Mouse (Mus musculus): ENCODE data around the gene Ier2. TPM values are rescaled to one million over a fixed set of nuclear protein-coding genes. Genes with fewer than 3 reads are reported as not detected.

Gene Ier2
- total RNA-seq, 2 experiments from 2014 or later: 7.6 to 10.9 TPM

GRCm38 (mm10) chr8:84665385-84665893, 2.8 kb upstream of the Ier2 start:
- ATAC-seq (replicated peaks; ENCODE audit: low FRiP score, poor library complexity, severe bottlenecking): 0 out of 2 replicates have a peak, but pooled peaks have one; percentile 1

DNA sequence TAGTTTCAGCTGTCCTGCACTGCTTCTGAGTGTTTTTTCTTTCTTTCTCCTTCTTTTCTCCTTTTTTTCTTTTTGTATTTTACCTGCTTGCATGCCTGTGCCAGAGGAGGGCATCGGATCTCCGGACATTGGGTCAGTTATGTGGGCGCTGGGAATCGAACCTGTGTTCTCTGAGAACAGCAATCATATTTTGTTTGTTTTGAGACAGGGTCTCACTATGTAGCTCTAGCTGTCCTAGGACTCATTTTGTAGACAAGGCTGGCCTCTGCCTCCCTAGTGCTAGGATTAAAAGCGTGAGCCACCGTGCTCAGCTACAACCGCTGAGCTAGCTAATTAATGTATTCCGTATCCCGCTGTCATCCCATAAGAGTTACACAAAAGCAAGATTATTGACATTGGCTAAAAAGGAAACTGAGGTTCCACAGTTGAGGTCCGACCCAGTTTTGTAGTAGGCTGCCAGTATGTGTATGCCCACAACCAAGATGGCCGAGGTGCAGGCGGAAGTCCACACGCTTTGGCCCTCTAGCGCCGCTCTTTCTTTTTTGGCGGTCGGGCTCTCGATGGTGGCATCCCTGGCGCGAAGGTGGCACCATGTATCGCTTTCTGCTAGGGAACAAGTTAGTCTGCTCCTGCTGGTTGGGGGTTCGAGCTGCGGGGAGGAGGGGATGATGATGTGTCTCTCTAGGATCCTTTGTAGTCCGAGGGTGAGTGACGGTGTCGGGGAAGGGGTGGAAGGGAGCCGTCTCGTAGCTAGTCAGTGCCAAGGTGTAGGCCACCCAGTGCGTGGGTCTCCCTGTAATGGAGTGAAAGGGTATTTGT, 2.1 kb upstream of the Ier2 start:
- peak; percentile 68 for ATAC-seq (replicated peaks; ENCODE audit: low FRiP score, poor library complexity, severe bottlenecking)

GRCm38 (mm10) chr8:84663483-84664327, 1.1 kb upstream of the Ier2 start:
- ATAC-seq (replicated peaks; ENCODE audit: low FRiP score, poor library complexity, severe bottlenecking): peak; percentile 65

DNA sequence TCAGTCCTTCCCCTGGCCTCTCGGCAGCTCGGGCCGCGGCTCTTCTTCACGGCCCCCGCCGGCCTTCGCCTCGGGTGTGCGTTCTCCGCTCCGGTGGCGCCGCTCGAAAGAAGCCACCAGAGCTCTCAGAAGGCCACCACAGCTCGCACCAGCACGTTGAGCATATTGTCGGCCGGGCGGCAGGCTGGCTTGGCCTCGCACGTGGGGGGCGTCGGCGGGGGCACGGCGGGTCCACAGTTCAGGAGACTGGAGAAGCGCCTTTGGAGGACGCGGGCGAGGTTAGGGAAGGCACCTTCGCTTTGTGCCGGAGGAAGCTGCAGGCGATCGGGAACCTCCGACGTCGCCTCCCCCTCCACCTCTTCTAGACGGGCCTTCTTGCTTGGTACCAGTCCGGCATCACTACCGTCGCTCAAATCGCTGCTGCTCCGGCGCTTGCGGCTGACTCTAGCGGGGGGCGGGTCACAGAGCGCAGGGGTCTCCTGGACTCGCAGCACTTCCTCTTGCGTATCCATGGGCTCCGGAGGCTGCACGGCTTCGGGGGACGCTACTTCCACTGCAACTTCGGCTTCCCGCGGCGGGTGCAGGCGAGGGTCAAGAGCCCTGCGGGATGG, 586 bp downstream of the Ier2 start:
- 0 out of 2 replicates have a peak, but pooled peaks have one; percentile 0 for ATAC-seq (replicated peaks; ENCODE audit: low FRiP score, poor library complexity, severe bottlenecking)

- ATAC-seq (replicated peaks; ENCODE audit: low FRiP score, poor library complexity, severe bottlenecking): peak; percentile 47
Measured at GRCm38 (mm10) chr8:84661458-84661871, 1.2 kb downstream of the Ier2 start.

GRCm38 (mm10) chr8:84660819-84661457, 1.7 kb downstream of the Ier2 start:
- ATAC-seq (replicated peaks; ENCODE audit: low FRiP score, poor library complexity, severe bottlenecking): no peak

DNA sequence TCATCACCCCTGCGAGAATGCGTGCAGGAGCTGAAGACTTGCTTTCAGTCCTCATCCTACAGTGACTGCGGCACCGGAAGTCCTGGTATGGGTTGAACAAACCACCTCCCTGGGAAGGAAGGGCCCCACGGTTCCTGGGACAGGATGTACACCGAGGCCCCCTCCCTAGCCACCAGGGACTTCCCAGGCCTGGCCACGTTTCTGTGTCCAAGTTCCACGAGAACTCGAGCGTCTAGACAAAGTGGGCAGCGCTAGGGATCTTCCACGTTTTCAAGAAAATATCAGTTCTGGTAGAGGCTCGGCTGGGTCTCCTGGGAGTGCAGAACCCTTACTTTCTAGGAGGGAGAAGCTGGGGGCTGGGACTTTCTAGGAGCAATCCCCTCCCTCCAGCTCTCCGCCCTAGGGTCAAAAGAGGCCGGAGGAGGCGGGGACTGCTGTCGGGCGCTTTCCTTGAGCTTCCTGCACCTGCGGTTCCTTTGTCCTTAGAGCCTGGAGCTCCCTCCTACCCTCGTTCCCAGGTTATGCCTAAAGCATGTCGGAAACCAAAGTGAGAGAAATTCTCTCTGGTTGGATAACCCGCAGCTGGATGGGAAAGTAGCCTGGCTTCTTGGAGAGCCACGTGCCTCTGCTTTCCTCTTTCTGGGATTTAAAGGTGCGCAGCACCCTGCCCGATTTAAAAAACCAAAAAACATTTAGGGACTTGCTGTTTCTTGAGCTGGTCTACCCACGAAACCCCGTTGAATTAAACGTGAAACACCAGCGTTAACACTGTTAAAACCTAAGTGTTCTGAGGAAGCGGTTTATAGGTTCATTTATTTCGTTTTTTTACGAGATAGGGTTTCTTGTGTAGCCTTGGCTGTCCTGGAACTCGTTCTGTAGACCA, 2.5 kb downstream of the Ier2 start:
- ATAC-seq (replicated peaks; ENCODE audit: low FRiP score, poor library complexity, severe bottlenecking): no peak

DNA sequence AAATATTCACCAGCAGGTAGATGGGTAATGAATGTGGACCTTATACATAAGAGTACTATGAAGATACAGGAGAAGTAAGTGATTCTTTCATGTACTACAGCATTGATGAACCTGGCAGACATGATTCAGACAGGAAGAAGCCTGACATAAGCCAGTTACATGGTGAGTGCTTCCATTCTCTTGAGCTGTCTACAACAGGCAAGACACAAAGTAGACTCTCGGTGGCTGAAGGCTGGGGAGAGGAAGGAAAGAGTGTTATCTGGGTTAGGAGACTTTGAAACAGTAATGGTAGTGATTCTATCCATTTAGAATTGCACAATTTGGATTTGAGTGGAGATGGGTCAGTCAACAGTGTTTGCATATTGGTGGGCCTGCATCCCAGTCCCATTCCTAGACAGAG, 3.7 kb downstream of the Ier2 start:
- ATAC-seq (replicated peaks; ENCODE audit: low FRiP score, poor library complexity, severe bottlenecking): no peak

- ATAC-seq (replicated peaks; ENCODE audit: low FRiP score, poor library complexity, severe bottlenecking): no peak
Measured at GRCm38 (mm10) chr8:84657680-84658079, 5.0 kb downstream of the Ier2 start.

DNA sequence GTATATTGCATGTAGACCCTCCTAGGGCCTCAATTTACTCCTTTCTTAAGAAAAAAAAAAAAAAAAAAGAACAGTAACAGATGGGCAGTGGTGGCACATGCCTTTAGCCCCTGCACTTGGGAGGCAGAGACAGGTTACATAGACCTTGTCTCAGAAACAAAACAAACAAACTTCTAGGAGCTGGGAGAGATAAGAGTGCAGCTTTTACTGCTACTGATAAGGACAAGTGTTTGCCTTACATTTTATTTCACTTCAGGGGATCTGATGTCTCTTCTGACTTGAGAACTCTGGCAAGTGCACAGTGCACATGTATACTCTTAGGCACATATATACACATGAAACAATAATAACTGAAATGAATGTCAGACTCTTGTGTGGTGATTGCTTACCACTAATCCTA, 5.4 kb downstream of the Ier2 start:
- ATAC-seq (replicated peaks; ENCODE audit: low FRiP score, poor library complexity, severe bottlenecking): no peak

DNA sequence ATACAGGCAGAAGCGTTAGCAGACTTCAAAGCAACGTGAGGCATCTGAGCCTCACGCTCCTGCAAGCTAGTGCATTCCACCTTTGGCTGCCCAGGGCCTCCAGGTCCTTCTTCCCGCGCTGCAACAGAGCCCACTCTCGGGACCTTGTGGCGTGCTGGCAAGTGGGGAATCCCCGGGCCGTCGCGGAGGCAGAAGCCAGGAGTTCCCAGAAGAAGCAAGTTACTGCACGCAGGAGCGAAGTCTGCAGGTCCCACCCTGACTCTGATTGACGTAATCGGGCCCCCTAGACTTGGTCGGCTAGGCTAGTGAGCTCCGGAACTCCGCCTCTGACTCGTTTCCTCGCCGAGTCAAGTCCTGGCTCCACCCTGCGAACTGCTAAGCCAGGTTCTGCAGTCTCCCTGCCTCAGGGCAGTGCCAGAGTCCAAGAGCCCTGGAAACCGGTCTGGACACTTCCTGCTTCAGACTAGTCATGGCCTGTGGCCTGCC, 6.0 kb downstream of the Ier2 start:
- ATAC-seq (replicated peaks; ENCODE audit: low FRiP score, poor library complexity, severe bottlenecking): peak; percentile 74

GRCm38 (mm10) chr8:84656191-84656525, 6.5 kb downstream of the Ier2 start:
- no peak for ATAC-seq (replicated peaks; ENCODE audit: low FRiP score, poor library complexity, severe bottlenecking)

GRCm38 (mm10) chr8:84655336-84656190, 7.1 kb downstream of the Ier2 start:
- no peak for ATAC-seq (replicated peaks; ENCODE audit: low FRiP score, poor library complexity, severe bottlenecking)

- no peak for ATAC-seq (replicated peaks; ENCODE audit: low FRiP score, poor library complexity, severe bottlenecking)
Measured at GRCm38 (mm10) chr8:84654597-84654996, 8.1 kb downstream of the Ier2 start.

GRCm38 (mm10) chr8:84653092-84653631, 9.5 kb downstream of the Ier2 start:
- no peak for ATAC-seq (replicated peaks; ENCODE audit: low FRiP score, poor library complexity, severe bottlenecking)

GRCm38 (mm10) chr8:84650213-84650612, 12.4 kb downstream of the Ier2 start:
- no peak for ATAC-seq (replicated peaks; ENCODE audit: low FRiP score, poor library complexity, severe bottlenecking)

- ATAC-seq (replicated peaks; ENCODE audit: low FRiP score, poor library complexity, severe bottlenecking): peak; percentile 62
Measured at GRCm38 (mm10) chr8:84647461-84647901, 15.2 kb downstream of the Ier2 start.
